Mouse (Mus musculus) retina, postnatal 1 day (tissue): Measurements from ENCODE around the gene Rab5c.

Experiments
- DNase-seq: peaks from one replicate; pipeline ENCODE4 v3.0.0-alpha.2; 2012

Gene Rab5c

DNA sequence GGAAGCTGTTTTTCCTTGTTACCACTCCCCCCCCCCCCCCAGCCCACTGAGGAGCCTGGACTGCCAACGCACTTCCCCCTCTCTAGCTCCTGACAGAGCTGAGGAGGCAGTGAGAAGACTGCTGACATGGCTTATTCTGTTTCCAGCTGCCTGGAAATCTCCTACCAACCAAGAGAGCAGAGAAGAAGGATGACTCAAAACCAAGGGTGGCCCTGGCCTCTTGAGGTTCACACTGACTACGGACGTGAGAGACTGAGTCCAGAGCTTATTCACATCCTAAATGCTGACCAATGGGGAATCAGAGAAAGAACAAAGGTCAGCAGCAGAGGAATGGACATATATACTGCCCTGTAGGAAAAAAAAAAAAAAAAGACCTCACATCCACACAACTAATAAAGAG lies 18.7 kb downstream of the Rab5c start:
- no peak for DNase-seq

DNA sequence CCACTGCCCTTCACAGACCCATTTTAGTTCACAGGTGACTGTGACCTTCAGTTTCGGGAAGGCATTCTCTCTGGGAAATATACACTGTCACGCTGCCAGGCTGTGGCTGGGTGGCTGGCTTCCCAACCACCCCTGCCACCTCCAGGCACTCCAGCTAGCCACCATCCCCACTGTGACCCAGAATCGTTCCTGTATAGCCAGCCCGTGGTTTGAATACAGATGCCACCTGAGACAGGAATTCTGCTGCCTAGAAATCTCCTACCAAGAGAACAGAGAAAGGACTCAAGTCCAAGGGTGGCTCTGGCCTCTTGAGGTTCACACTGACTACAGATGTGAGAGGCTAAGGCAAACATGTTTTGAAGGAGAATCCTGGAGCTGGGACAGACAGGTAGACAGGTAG lies 19.1 kb downstream of the Rab5c start:
- no peak for DNase-seq

DNA sequence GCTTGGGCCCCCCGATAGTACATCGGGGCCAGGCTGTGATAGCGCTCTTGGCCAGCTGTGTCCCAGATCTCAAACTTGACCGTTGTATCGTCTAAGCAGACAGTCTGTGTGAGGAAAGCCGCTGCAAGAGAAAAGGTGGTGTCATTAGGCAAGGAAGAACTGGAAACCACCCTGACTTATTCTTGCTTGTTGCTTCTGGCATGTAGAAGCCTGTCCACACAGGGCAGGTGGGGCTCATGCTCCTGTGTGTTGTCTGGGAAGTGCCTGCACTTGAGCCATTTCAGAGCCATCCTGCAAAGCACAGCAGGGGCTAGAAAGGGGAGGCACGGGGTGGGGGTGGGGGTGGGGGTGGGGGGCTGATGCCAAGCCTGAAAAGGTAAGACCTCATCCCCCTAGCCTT lies 19.6 kb downstream of the Rab5c start:
- DNase-seq, result no peak

DNA sequence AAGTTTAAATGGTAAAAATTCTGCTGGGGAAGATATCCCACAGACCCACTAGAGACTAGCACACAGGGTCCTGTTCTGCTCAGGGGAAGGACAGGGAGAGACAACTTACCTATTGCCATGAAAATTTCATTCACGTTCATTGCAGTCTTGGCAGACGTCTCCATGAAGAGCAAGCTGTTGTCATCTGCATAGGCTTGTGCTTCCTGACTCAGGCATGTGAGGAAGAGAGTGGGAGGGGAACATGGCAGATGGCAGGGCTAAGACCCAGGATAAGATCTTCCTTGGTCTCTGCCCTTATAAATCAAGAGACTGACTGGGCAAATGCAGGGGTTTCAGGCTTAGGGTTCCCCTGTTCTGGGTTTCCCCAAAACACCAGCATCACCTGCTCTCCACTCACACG lies 21.4 kb downstream of the Rab5c start:
- DNase-seq, result no peak

DNA sequence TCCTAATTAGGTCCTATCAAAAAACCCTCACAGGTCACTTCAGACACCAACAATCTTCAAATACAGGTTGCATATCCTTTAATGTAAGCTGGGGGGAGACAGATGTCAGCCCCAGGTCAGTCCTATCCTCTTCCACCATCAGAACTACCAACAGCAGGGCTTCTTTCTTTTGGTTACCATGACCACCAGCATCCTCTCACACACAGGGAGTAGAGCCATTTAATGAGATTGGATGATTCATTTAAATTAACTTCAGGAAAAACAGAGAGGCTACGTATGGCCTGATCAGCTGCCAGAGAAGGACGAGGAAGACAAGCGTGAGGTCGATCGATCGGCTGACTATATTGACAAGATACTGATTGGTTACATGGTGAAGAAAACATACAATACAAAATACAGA lies 23.1 kb downstream of the Rab5c start:
- DNase-seq, result peak; percentile 4

GRCm38 (mm10) chr11:100714534-100714915 lies 23.5 kb downstream of the Rab5c start:
- peak; percentile 74 for DNase-seq

- peak; percentile 61 for DNase-seq
Observed at GRCm38 (mm10) chr11:100713735-100714533, 24.1 kb downstream of the Rab5c start, which contains the start of gene Hspb9. Gene Hspb9, plus strand, starts transcription at chr11:100713850.

- no peak for DNase-seq
Observed at GRCm38 (mm10) chr11:100713174-100713573, 24.8 kb downstream of the Rab5c start.

DNA sequence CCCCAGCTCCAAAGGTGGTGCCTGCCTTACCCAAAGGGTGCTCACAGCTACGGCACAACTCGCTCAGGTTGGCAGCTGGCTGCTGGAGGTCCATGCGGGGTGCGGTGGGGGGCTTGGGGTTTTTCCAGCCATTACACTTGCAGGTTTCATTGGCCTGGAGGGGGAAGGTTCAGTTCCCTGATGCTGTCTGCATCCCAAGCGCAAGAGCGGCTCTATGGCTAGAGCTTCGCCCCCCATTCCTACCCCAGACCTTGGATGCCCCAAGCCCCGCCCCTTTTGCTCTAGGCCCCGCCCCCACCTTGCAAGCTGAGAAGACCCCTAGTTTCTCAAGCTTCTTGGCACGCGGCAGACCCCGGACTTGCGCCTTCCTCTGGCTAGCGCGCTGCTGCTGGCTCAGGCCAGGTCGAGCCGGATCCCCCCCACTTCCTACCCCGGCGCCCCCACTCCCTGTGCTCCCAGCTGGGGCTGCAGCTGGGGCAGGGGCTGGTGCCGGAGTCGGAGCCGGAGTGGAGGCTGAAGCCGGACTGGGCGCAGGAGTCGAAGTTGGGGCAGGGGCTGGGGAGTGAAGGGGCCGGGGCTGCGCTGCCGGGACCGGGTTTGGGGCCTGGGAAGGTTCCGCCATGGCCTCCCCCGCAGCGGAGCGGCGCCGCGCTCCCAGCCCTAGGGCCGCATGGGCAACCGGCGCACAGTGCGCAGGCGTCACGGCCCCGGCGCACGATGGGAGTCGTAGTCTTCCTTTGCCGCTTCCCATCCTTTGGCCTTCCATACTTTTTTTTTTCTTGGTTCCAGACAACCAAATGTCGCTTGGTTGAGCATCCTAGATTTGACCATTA lies 26.0 kb downstream of the Rab5c start, which contains the start of gene Kat2a:
Gene Kat2a, minus strand, starts transcription at position 683 of the 833 bp plus-strand sequence.
- DNase-seq, result peak; percentile 88

DNA sequence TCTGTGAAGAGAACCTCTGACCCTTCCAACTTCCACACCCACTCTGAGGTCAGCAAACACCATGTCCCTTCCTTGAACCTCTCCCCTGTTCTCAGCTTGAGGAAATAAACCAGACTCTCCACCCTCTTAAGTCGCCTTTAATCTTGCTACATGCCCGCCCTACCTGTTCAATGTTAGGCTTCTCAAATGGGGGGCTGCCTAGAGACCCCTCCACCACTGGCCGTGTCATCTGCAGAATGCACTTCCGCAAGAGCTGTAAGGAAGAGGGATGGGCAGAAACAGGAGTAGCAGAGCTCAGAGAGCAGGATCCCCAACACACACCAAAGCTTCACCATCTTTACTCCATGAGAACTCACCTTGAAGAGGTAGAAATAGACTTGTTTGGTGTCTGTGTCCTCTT lies 27.0 kb downstream of the Rab5c start:
- no peak for DNase-seq

DNA sequence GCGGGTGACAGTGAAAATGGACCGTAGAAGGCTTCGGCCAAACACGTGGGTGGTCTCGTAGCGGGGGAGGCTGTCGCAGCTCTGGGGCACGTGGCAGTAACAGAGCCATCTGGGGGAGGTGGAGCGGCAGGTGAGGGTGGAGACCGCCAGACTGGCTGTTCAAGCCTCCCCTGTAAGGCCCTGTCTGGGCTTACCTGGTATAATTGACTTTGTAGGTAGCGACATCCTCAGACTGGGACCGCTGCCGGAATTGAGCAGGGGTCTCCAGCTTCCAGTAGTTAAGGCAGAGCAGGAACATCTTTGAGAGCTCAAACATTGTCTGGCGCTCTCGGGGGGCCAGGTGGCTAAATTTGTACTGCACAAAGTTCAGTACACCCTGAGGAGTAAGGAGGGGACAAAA lies 27.5 kb downstream of the Rab5c start:
- no peak for DNase-seq

GRCm38 (mm10) chr11:100709201-100709810 lies 28.7 kb downstream of the Rab5c start:
- no peak for DNase-seq

DNA sequence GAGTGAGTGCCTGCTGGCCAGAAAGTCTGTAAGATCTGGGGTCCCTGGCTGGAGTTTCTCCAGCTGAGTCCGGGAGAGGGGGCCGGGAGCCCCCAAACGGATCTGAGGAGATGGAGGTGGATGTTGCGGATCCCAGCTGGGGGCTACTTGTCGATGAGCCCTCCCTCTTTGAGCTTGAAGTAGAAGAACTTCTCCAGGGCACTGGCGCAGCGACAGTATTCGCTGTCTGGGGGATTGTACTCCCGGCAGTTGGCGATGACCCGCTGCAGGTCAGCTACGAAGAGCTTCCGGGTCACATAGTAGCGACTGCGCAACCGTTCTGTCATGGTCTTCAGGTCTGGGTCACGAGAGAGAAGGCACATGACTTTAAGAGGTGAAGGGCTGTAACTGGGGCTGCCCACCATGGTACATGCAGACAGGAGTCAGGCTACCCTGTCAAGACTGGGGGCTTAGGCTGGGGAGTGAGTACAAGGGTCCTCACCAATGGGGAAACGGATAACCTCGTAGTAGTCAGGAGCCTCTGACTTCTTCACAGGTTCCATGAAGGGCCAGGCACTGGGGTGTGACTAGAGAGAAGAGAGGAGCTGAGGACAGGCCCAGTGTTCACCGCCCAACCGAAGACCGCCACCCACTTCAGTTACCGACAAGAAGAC lies 32.8 kb downstream of the Rab5c start:
- DNase-seq, result no peak

DNA sequence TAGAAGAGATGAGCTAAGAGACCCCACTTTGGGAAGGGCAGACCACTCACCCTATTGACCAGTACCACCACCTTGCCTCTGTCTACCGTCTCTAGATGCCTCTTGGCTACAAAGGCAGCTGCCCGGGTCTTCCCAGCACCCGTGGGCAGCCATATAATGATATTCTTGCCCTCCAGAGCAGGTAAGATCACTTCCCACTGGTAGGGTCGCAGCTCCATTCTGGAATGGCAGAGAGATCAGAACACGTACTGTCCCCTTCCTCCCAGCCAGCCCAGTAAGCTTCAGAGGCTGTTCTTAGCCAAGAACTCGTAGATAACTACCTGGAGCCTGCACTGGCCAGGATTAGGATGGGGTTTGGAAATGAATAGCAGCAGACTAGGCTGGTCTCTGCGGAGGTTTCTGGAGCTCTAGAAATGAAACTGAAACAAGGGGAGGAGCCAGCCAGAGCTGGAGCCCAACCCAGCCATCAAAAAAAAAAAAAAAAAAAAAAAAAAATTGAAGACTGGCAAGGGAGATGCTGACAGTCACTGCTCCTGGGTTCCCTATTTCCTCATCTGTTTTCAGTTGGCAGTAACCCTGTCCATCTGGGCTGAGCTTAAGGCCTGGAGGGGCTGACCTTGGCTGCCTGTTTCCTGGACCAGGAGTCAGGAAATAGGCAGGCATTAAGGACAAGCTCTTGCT lies 34.0 kb downstream of the Rab5c start, which contains the start of gene Dhx58:
Gene Dhx58, minus strand, starts transcription at position 421 of the 681 bp plus-strand sequence.
- no peak for DNase-seq

GRCm38 (mm10) chr11:100703366-100703765 lies 34.6 kb downstream of the Rab5c start:
- no peak for DNase-seq

DNA sequence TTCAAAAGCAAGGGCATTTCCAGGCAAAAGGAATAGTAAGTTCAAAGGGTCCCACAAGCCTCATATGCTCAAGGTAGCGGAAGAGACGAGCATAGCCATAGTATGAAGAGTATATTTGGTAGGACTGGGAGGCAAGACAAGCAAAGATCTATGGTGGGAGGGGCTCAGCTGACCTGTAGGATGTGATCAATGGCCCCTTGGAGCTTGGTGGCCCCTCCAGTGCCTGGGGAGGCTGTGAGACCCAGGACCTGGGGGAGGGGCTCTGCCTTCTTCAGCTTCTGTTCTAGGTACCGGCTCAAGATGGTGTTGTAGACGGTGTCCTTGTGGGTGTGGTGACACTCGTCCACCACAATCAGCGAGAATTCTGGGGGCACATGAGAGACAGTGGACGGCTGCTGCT lies 35.1 kb downstream of the Rab5c start:
- DNase-seq, result no peak

DNA sequence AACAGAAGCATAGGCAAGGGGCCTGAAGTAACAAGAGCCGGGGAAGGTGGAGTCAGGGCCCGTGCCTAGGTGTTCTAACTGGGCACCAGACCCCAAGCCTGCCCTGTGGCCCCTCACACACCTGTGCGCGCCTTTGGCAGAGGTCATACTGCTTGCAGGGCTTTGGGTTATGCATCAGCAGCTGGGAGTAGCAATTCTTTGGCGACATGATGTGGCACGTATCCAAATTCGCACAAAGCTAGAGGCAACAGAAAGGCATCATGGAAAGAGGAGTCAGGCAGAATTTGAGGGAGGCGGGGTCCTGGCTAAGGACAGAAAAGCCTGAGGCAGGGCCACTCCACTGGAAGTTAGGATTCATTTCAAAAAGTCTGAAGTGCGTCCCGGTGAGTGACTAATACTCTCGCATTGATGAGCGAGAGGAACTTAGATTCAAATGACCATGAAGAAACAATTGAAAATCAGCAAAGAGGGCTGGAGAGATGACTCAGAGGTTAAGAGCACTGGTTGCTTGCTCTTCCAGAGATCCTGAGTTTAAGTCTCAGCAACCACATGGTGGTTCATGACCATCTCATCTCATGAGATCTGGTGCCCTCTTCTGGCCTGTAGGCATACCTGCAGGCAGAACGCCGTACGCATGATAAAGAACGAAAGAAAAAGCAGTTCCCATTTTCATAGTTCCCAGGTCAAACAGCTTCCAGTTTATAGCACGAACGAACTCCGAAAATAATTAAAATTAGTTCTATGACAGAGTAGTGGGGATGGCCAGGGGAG lies 35.7 kb downstream of the Rab5c start:
- DNase-seq, result peak; percentile 84

GRCm38 (mm10) chr11:100701301-100701700 lies 36.7 kb downstream of the Rab5c start:
- peak; percentile 64 for DNase-seq

DNA sequence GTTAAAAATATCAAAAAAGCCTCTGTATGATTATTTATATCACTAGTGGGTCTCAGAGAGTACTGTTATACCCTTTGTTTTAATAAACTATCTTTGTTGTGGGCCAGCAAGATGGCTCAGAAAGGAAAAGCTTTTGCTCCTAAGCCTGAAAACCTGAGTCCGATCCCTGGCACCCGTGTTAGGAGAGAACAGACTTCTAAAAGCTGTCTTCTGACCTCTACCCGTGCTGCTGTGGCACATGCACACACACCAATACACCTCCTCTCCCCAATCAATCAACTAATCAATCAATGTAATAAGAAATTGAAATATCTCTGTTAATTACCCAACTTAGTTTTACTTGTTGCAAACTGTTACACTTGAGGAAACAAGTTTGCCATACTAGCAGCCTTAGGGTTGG lies 37.3 kb downstream of the Rab5c start:
- DNase-seq, result no peak

- no peak for DNase-seq
Observed at GRCm38 (mm10) chr11:100697921-100698320, 40.1 kb downstream of the Rab5c start.

- peak; percentile 86 for DNase-seq
Observed at GRCm38 (mm10) chr11:100694926-100695325, 43.1 kb downstream of the Rab5c start.
